Mouse (Mus musculus): ENCODE measurements around the gene Ywhah. TPM values are rescaled to one million over a fixed set of nuclear protein-coding genes. Genes with fewer than 3 reads are reported as not detected.

Gene Ywhah
- polyA plus RNA-seq (2012; rRNA removed) = 211 and 229 TPM in 2 replicates

- DNase-seq (ENCODE audit: low spot score) = peak; percentile 90
Measured at GRCm38 (mm10) chr5:33018561-33019425, at the start of gene Ywhah. TSS of gene Ywhah (plus strand) at chr5:33018816.

GRCm38 (mm10) chr5:32976541-32976940 is 42.1 kb upstream of the Ywhah start:
- no peak for DNase-seq (ENCODE audit: low spot score)

- DNase-seq (ENCODE audit: low spot score) = no peak
Measured at GRCm38 (mm10) chr5:32977179-32977578, 41.4 kb upstream of the Ywhah start.

GRCm38 (mm10) chr5:32985379-32985778 is 33.2 kb upstream of the Ywhah start:
- no peak for DNase-seq (ENCODE audit: low spot score)

GRCm38 (mm10) chr5:32987873-32988272 is 30.7 kb upstream of the Ywhah start:
- DNase-seq (ENCODE audit: low spot score) = no peak

- DNase-seq (ENCODE audit: low spot score) = no peak
Measured at GRCm38 (mm10) chr5:32989959-32990640, 28.5 kb upstream of the Ywhah start.

GRCm38 (mm10) chr5:32991152-32991551 is 27.5 kb upstream of the Ywhah start:
- DNase-seq (ENCODE audit: low spot score) = no peak

- no peak for DNase-seq (ENCODE audit: low spot score)
Measured at GRCm38 (mm10) chr5:32994471-32994870, 24.1 kb upstream of the Ywhah start.

GRCm38 (mm10) chr5:32995756-32996155 is 22.9 kb upstream of the Ywhah start:
- no peak for DNase-seq (ENCODE audit: low spot score)

GRCm38 (mm10) chr5:32996560-32996959 is 22.1 kb upstream of the Ywhah start:
- DNase-seq (ENCODE audit: low spot score) = no peak

- no peak for DNase-seq (ENCODE audit: low spot score)
Measured at GRCm38 (mm10) chr5:32997686-32998085, 20.9 kb upstream of the Ywhah start.

- DNase-seq (ENCODE audit: low spot score) = no peak
Measured at GRCm38 (mm10) chr5:32998783-32999182, 19.8 kb upstream of the Ywhah start.

- no peak for DNase-seq (ENCODE audit: low spot score)
Measured at GRCm38 (mm10) chr5:33001111-33001510, 17.5 kb upstream of the Ywhah start.

- no peak for DNase-seq (ENCODE audit: low spot score)
Measured at GRCm38 (mm10) chr5:33002781-33003180, 15.8 kb upstream of the Ywhah start.

GRCm38 (mm10) chr5:33003500-33003899 is 15.1 kb upstream of the Ywhah start:
- no peak for DNase-seq (ENCODE audit: low spot score)

GRCm38 (mm10) chr5:33004110-33004509 is 14.5 kb upstream of the Ywhah start:
- DNase-seq (ENCODE audit: low spot score) = no peak

- no peak for DNase-seq (ENCODE audit: low spot score)
Measured at GRCm38 (mm10) chr5:33005442-33006145, 13.0 kb upstream of the Ywhah start.

- DNase-seq (ENCODE audit: low spot score) = no peak
Measured at GRCm38 (mm10) chr5:33006670-33007069, 11.9 kb upstream of the Ywhah start.

GRCm38 (mm10) chr5:33007371-33007770 is 11.2 kb upstream of the Ywhah start:
- DNase-seq (ENCODE audit: low spot score) = no peak

GRCm38 (mm10) chr5:33009301-33009700 is 9.3 kb upstream of the Ywhah start:
- DNase-seq (ENCODE audit: low spot score) = no peak

- no peak for DNase-seq (ENCODE audit: low spot score)
Measured at GRCm38 (mm10) chr5:33009818-33010812, 8.5 kb upstream of the Ywhah start.
